Mouse (Mus musculus) effector memory CD4-positive, alpha-beta T cell, adult 7 months (primary cell): ENCODE data around the gene Slc44a5. TPM values are rescaled to one million over a fixed set of nuclear protein-coding genes. Genes with fewer than 3 reads are reported as not detected.

Source experiments
- polyA plus RNA-seq: library from polyadenylated mRNA; unstranded; fragments of 100-300 nt; shearing (Covaris generic); gene quantifications from one replicate; pipeline ENCODE4 v1.2.1, GENCODE M21; 2017

Slc44a5 gene
- not detected for polyA plus RNA-seq

GRCm38 (mm10) chr3:153973171-153973948 lies at the start of gene Slc44a5:
Slc44a5 (plus strand) TSS chr3:153973436.

DNA sequence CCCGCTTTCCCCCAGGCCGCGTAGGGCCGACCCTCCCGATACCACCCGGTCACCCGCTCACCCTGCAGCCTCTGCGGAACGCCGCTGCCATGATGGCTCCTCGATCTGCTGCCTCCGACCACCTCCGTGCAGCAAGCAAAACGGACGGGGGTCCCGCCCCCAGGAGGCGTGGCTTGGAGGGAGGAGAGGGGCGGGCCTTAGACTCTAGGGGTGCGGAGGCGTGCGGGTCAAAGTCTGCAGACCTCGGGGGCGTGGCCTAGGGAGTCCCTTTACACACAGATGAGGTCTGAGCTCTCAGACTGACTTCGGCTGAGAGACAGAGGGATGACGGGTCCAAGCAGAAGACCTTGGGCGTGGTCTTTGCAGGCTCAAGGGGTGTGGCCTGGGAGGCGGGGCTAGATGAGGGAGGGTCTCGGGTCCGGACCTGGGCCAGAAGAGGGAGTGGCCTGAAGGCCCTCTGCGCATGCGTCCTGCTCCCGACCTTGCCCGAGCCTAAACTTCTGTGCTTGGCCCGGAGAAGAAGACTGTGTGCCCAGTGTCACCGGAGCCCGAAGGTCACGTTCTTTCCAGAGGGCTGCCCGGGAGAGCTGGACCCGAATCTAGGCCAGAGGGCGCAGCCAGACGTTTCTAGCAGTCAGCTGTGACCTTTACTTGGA lies 28.8 kb upstream of the Slc44a5 start, which contains the start of gene Acadm:
Gene Acadm, minus strand, starts transcription at position 298 of the 656 bp plus-strand sequence.

Other genes starting within 250 kb of the Slc44a5 start
- 62.8 TPM for gene St6galnac3, start 248.3 kb upstream of the Slc44a5 start, polyA plus RNA-seq
- not detected for gene Asb17, start 129.2 kb upstream of the Slc44a5 start, polyA plus RNA-seq
- gene Msh4, start 67.3 kb upstream of the Slc44a5 start, polyA plus RNA-seq: 0.23 TPM
- 27.0 TPM for gene Rabggtb, start 60.4 kb upstream of the Slc44a5 start, polyA plus RNA-seq
- 36.6 TPM for gene Acadm, start 28.8 kb upstream of the Slc44a5 start, polyA plus RNA-seq